Mouse (Mus musculus) neutrophil, adult 5-6 weeks (primary cell): Measurements from ENCODE around the gene Tacc3. TPM values are rescaled to one million over a fixed set of nuclear protein-coding genes. Genes with fewer than 3 reads are reported as not detected.

Experiments
- ATAC-seq: fragments of 151-379, 151-347 bp; 2 replicates; pipeline ENCODE4 v1.8.0; 2017; ENCODE audit warnings: mild to moderate bottlenecking, moderate TSS enrichment; ENCODE audit not compliant: insufficient number of reproducible peaks, poor library complexity, low FRiP score, severe bottlenecking; ENCODE audit errors: extremely low read depth
- total RNA-seq: library from RNA; stranded (forward); fragments of 200-1000 nt; gene quantifications from 2 replicates; pipeline ENCODE4 v1.2.3, GENCODE M21; 2017

Tacc3 gene
- total RNA-seq, 1 experiment from 2014 or later, result 23.7 TPM

- peak; percentile 83 for ATAC-seq
Observed at GRCm38 (mm10) chr5:33651921-33652782, 5.8 kb upstream of the Tacc3 start, which contains the start of gene Slbp. Gene Slbp (minus strand): TSS chr5:33652574.

DNA sequence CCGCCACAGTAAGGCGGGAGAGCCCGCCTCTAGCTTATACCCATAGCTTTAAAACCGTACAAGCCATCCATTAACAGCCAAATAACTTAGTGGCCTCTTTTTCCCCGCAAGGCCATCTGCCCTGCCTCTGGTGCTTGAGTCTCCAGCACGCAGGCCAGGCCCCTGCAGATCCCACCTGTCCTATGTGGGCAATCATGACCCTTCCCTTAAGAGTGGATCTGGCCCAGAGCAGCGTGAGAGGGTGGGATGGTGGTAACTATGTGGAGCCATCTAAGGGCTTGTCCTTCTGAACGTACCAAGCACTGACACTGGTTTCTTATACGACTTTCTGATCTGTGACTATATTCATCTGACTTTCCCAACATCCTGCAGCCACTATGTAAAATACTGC, 5.2 kb upstream of the Tacc3 start:
- ATAC-seq, result no peak

GRCm38 (mm10) chr5:33654424-33654823, 3.5 kb upstream of the Tacc3 start:
- ATAC-seq, result no peak

DNA sequence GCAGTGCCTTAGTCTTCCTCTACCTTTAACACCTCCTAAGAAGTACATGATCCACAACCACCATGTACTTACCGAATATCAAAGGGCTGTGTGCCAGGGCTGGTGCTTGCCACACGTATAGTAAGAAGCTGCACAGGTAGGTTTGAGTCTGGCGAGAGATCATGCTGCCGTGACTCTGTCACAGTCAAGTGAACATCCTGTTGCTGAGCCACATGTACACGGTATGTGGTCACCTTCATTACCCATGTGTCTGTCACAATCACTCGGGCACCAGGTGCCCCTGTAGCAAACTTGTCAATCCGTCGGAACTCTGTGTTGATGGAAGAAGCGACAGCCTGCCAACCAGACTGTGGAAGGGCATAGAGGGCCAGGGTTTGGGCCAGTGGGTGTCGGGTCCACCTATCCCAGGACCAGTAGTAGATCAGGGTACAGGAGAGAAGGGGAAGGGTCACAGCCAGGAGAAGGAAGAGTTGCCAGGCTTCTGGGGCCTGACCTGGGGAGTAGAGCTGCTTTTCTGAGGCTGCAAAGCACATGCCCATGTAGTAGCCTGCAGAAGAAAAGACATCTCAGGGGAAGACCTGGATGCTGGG, 2.6 kb upstream of the Tacc3 start:
- no peak for ATAC-seq

DNA sequence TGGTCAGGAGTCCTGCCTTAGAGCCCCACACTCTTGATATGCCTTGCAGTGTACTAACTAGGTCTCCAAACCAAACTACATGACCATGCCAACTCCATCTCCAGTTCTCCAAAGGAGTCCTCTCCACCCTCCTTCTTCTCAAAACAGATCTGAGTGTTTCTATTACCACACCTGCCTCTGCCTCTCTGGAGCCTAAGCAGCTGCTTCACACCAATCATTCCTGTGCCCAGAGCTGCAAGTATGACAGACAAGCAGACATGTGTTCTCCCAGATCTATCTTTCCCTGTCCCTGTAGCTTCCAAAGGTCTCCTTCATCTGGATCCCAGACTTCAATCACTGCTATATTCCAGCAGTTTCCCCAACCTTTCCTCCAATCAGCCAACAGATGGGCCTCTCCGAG, 1.2 kb upstream of the Tacc3 start:
- ATAC-seq, result no peak

DNA sequence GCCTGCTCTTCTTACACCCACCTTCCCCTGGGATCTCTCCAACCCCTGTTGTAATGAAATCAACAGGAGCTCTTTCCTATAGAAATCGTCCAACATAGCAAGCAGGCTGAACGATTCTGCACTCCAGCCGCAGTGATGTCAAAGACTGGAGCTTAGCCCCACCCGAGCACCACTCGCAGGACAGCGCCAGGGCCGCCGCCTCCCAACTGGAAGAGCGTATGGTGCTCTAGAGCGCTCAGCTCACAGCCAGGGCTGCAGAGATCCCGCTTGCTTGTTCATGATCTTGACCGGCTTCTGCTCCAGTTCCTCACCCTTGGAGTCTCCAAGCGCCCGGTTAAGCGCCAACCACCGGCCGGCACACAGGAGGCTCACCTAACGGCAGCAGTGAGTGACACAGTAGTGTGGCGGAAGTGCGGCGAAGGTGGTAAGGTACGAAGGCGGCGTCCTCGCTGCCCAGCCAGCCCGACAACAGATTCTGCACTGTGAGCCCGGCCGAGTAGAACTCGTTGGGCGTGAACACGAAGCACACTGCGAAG, 609 bp upstream of the Tacc3 start:
- no peak for ATAC-seq

DNA sequence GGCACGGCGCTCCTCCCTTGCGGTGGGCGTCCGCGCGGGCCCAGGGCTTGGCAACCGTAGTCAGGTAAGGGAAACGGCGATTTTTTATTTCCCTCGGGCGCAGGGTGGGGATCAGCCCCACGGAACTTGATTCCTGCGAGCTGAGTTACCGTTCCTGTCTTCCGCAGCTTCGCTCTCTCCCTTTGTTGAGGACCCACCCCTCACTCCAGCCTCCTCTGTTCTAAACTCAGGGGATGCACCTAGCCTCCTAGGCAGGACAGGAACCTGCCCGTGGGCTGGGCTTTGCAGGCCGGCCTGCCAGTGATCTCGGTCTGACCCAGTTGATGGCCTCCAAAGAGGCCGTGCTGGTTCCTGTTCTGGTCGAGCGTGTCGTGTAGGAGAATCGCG, 729 bp downstream of the Tacc3 start:
- no peak for ATAC-seq

DNA sequence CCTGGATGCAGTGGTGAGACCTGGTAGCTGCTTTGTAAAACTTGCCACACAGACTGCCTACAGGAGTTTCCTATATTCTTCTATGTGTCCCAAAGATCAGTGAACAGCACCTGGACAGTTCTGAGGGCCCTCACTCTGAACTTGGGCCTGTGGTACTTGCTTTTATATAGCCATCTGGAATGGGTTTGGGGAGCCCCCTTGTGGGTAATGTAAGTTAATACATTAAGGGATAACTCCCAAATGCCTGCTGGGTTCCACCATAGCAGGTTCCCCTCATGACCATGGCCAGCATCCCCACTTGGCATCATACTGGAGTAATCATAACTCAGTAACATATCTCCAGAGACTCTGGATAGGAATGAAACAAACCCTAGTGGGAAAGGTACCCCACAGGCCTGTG, 10.3 kb downstream of the Tacc3 start:
- 0 out of 2 replicates have a peak, but pooled peaks have one; percentile 44 for ATAC-seq

GRCm38 (mm10) chr5:33671659-33672058, 13.7 kb downstream of the Tacc3 start:
- no peak for ATAC-seq

DNA sequence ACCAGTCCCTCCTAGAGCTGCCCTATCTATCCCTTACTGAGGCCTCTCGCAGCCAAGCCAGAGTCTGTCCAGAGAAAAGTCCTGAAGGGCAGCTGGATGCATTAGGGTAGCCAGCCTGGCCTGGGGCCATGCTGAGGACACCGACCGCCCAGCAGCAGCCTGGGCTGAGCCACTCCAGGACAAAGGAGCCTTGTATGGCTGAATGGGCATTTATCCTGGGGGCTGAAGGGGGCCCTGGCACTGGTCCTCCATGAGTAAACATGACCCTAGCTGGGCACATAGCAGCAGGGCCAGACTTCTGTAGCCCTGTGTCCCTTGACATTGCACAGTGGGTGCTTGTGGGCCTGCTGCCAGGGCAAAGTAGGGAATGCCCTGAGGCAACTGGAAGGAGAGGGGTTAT, 16.5 kb downstream of the Tacc3 start:
- ATAC-seq, result no peak

GRCm38 (mm10) chr5:33675964-33676363, 18.0 kb downstream of the Tacc3 start:
- ATAC-seq, result no peak

DNA sequence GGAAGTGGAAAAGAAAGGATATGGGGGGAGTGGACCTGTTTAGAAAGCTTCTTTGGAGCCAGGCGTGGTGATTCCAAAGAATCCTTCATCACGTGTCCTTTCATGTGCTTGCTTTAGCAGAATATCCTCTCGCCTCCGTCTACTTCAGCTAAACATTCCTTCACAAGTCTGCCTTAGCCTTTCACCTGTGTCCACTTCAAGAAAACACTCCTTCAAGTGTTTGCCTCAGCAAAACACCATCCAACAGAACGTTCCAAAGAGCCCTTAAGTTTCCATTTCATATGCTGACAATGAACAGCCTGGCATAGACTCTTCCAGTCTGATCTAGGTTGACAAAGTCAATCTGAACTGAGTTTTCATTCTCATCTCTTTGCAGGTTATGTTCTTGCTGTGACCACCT, 20.3 kb downstream of the Tacc3 start:
- no peak for ATAC-seq

DNA sequence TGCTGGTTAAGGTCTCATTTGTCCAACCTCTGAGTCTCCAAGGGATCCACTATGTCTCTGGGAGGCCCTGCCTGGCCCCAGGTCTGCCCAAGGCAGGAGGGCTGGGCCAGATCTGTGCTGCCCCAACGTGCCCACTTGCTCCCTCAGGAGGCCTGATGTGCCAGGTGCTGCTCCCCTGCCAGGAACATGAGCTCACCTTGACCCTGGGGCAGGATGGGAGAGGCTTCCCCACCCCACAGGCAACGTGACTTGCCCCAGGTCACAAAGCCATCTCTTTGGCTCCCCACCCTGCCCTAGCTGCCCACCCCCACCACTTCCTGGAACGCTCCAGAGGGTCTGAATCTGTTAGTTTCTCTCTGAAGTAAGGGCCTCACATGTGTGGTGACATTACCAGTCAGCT, 23.1 kb downstream of the Tacc3 start:
- no peak for ATAC-seq

- no peak for ATAC-seq
Observed at GRCm38 (mm10) chr5:33681611-33682388, 23.9 kb downstream of the Tacc3 start.

DNA sequence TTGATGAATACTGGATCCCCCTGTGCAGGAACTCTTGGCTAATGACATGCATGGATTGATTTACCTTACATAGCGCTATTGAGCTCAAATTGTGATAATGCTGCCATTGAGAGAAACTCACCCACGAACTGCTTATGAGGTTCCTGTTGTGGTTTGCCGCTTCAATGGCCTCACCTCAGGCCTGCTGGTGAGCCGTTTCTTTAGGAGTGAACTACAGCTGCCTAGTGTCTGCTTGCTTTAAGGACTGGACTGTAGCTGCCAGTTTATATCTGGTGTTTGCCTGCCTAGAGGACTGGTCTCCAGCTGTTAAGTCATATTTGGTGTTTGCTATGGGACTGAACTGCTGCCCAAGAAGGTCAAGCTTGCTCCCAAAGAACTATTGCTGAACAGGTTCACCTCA, 25.0 kb downstream of the Tacc3 start:
- no peak for ATAC-seq

GRCm38 (mm10) chr5:33683897-33684652, 26.1 kb downstream of the Tacc3 start:
- ATAC-seq, result no peak

DNA sequence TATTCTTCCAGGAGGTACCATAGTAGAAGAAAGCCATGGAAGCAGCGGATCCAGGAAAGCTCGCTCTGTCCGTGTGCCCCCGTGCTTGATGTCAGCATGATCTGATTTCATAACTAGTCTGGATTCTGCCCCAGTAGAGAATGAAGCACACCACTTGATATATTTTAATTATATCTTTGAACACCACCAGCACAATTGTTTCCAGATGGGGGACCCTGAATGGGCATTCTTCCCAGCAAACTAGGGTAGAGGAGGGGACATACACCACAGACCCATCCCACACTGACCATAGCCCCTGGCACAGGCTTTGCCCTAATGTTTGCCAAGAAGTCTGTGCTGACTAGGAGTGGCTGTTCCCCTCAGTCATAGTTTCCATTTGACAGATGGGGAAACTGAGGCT, 27.0 kb downstream of the Tacc3 start:
- ATAC-seq, result no peak

- no peak for ATAC-seq
Observed at GRCm38 (mm10) chr5:33687142-33687541, 29.2 kb downstream of the Tacc3 start.
